Mouse (Mus musculus) left cerebral cortex, postnatal 4 days (tissue): ENCODE results near the gene Olfr1427. TPM values are rescaled to one million over a fixed set of nuclear protein-coding genes. Genes with fewer than 3 reads are reported as not detected.
A peak's percentile ranks its signal among the peaks of the same experiment; 100 is the strongest.
"Not testable (repeated sequence)": the region's sequence is repeated elsewhere in the genome, so short reads cannot be mapped to it uniquely, and the experiment has no call there.

Experiments used
- DNase-seq: peaks from one replicate; pipeline ENCODE4 v3.0.0-alpha.2; 2022
- intact Hi-C: fragments of 180-260 bp; cut with DNase I; formaldehyde crosslinking; loops from one replicate; pipeline ENCODE4 v1.15.1; 2025
- total RNA-seq, 2 experiments: library from RNA; stranded (reverse); gene quantifications; 2 replicates each; pipeline ENCODE4 v1.2.3; 2021

The Olfr1427 gene
- not detected for total RNA-seq

DNA sequence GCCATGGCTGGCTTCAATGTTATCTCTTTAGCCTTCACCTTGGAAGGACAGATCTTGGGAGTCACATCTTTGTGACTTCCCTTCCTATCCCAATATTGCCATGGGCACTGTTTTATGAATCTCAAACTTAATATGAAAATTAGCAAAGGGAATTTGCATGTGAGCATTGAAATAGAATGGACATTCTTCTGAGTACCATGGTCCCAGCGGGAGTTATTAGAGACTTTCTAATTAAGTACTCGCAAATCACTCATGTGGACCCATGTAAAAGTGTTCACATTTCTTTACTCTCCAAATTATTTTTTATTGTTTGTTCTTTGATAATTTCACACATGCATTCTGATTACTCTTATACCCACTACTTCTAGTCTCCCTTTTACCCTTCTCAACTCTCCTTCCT, at the start of gene Olfr1427:
Gene Olfr1427 (minus strand): TSS at position 101 of the 400 bp plus-strand sequence.
- intact Hi-C loops = no loop called here
- no peak for DNase-seq

DNA sequence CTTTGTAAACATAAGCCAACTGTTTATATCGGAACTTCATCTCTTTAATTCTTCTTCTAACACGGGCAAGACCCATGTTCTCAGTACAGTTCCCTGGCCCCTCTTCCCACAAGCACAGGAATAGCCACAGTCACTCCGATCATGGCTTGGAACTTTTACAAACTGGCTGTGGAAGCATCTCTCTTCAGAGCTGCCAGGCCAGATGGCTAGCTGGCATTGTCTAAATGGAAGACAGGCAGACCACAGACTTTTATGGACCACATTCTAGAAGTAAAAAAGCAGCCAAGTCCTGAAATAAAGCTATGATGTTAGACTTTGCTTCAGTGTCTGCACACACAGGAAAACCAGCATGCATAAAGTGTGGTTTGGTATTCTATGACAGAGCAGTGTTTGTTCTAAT, 42.3 kb upstream of the Olfr1427 start:
- intact Hi-C loops = no loop called here
- no peak for DNase-seq

DNA sequence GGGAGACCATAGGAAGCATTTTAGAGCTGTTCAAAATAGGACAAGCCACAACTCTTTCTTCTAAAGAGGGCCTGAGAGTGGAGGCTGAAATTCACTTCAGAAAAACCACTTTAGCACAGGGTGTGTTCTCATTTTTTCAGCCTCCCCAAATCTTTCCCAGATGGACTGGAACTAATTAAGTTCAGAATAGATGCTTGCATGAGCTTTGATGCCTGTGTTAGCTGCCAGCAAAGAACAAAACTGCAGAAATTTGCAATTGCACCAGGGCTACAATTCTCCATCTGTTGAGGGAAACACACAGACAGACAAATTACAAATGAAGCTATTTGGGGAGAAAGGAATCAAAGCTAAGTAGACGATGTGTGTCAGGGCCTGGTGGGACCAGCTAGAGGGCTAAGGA, 40.2 kb upstream of the Olfr1427 start:
- no peak for DNase-seq
- intact Hi-C loops = no loop called here

DNA sequence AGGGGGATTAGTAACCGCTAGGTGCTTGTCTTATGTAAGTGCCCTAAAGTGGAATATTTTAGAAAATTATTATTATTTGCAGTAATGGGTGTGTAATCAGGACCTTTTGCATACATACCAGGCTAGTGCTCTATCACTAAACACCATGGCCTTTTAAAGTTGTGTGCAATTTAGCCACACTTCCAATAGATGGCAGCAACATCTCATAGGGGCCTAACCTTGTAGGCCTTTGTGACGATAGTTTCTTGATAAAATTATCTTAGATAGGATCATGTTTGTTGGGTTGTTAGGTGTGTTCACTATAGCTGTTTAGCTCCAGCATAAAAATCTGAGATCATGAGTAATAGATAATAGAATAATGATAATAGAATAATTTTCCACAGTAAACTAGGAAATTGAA, 31.2 kb upstream of the Olfr1427 start:
- intact Hi-C loops = no loop called here
- peak; percentile 3 for DNase-seq

DNA sequence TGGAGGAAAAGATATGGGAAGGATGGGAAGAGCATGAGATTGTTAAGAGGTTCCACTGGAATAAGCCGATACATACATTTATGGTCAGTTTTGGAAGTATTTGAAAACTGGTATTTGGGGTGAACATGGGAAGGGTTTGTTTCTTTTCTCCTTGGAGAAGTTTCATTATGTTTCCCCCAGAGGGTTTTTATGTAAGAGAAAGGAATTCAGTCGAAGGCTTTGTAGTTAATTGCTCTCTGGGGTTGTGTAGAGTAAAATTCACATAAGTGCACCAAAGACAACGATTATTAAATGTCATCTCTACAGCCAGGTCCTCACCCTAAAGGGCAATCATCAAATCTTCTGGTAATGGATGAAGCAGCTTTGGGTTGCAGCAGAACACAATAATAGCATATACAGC, 20.0 kb upstream of the Olfr1427 start, which contains the start of gene Olfr76:
Gene Olfr76 (minus strand): TSS at position 101 of the 400 bp plus-strand sequence.
- intact Hi-C loops = no loop called here

DNA sequence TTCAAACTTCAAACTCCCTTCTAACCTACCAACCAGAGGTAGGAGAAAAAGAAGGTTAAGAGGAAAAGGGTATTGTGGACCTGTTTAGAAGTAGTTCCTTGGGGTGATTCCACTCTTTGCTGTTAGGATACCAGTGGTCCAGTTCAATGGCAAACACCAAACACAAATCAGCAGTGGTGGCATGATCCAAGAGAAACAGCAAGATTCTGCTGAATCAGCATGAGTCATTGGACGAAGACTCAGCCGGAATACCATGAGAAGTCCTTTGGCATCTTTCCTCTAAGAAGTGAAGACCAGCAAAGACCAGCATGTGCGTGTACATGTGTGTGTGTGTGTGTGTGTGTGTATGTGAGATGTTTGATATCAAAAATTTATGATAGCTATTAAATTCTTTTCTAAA, 13.3 kb upstream of the Olfr1427 start:
- intact Hi-C loops = no loop called here

More for the DNA sequence above, 20.0 kb upstream of the Olfr1427 start, which contains the start of gene Olfr76:
- DNase-seq = no peak

DNA sequence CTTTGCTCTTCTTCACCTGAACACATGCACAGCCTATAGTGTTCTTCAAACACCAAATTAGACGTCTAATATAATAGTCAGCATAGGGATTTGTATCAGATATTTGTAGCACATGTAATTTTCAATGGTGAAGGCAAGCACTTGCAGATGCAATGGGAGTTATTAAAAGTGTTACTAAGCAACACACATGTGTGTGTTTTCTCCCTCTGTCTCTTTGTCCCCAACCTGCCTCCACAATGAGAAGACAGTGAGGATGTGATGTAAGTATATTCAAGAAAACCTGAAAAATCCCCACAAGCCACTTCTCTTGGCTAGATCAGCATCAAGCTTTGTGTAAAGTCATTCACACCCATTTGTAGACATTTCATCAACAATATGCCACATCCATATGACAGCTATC, 12.7 kb upstream of the Olfr1427 start, which contains the start of gene Olfr1428:
Gene Olfr1428 (minus strand): TSS at position 101 of the 400 bp plus-strand sequence.
- no peak for DNase-seq
- intact Hi-C loops = no loop called here

More for the DNA sequence above, 13.3 kb upstream of the Olfr1427 start:
- no peak for DNase-seq

DNA sequence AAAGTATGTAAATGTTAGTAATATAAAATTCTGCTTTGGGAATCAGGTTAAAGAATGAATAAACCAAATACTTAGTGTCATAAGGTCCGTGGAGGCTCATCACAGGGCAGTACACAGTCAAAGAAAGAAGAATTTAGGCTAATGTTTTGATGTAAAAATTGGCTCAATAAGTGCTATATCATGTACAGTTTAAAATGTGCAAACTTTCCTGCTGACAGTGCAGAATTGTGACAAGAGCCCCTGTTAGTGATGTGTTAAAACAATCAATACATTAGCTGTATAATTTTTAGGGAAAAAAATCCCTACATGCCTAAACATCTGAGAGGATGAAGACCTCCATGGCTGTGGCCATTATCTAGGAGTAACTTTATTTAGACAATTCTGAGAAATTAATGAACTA, 10.7 kb upstream of the Olfr1427 start:
- intact Hi-C loops = no loop called here

DNA sequence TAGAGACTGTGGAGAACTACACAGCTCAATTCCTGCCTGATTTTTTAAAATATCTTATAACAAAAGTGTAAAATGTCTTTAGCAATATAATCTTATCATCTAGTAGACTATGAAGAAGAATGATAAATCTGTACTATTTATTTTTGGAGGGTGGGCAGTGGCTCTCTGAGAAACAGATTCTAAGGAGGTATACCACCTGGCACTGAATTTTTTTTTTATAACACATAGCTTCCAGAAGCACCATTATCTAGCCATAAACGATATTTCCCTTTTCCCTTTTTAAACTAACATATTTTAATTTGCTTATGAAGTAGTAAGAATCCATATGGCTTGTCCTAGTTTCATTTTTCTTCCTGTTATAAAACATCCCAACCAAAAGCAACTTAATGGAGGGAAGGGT, 1.4 kb upstream of the Olfr1427 start:
- intact Hi-C loops = no loop called here
- no peak for DNase-seq

More for the DNA sequence above, 10.7 kb upstream of the Olfr1427 start:
- no peak for DNase-seq

DNA sequence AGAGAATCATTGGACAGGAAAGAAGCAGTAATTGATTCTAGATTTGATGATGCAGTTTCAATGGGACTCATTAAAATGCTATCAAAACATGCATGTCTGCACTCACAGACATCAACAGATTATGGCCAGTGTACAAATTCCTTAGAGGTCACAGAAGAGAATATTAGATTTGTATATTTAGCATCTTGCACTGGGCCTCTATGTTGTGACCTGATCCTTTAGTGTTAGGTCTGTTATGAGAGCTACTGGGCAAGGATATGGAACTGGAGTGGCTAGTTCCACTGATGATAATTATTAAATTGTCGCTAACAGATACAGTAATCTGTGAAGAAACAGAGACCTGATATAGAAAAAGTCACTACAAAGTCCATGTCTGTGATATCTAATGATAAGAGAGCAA, 11.2 kb downstream of the Olfr1427 start, which contains the start of gene Olfr1426:
Gene Olfr1426 (minus strand): TSS at position 101 of the 400 bp plus-strand sequence.
- DNase-seq = no peak
- intact Hi-C loops = no loop called here

DNA sequence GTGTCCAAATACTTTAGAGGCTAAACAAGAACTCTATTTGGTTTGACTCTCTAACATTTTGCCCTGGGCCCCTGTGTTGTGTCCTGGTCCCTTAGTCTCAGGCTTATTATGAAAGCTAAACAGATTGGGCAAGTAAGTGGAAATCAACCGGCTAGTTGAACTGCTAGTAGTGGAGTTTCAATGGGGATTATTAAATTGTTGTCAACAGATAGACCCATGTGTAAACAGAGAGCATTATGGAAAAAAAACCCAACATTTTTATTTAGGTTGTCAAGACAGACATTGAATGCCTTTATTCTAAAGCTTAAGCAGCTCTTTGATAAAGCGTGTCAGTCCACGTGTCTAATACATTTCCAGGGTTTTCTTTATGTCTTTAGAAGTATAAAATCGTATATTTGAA, 25.5 kb downstream of the Olfr1427 start, which contains the start of gene Olfr1425:
Gene Olfr1425 (minus strand): TSS at position 101 of the 400 bp plus-strand sequence.
- DNase-seq, intact Hi-C loops: not testable (repeated sequence)

DNA sequence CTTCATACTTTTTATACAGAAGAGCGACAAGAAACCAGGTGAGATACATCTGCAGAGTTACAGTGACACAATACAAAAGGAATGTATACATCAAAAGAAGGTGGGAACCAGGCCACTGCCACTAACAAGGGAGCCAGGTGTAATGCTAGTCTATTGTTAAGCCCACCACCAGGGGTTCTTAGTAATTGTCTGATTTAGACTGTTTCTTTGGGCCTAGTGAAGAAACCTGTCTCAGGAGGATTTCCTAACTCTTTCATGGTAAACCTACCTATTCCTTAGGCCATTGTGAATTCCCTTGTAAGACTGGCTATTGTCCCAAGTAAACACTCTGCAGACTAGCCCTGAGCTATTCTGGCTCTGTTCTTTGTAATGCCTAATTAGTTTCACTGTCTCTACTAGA, 33.6 kb downstream of the Olfr1427 start:
- intact Hi-C loops, DNase-seq: not testable (repeated sequence)

DNA sequence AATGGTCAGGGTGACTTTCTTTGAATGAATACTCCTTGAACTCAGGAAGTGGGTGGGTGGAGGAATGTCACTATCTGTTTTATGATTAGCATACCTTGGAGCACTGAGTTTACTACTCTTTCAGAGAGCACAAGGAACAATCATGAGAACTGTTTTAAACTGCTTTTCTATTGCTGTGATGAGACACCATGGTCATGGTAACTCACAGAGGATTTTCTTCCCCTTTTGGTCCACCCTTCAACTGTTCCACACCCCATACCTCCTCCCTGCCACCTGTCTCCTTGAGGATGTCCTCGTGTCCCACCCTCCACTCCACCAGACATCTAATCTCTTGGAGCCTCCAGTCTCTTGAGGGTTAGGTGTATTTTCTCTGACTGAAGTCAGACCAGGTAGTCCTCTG, 35.3 kb downstream of the Olfr1427 start:
- intact Hi-C loops = not testable (repeated sequence)

DNA sequence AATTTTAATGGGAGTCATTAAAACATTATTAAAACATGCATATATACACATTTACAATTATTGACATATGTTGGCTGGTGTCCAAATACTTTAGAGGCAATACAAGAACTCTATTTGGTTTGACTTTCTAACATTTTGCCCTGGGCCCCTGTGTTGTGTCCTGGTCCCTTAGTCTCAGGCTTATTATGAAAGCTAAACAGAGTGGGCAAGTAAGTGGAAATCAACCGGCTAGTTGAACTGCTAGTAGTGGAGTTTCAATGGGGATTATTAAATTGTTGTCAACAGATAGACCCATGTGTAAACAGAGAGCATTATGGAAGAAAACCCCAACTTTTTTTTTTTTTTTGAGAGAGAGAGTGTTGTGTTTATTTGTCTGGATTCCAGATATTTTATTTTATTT, 40.6 kb downstream of the Olfr1427 start, which contains the start of gene Olfr1424:
Gene Olfr1424 (minus strand): TSS at position 101 of the 400 bp plus-strand sequence.
- intact Hi-C loops, DNase-seq: not testable (repeated sequence)

More for the DNA sequence above, 35.3 kb downstream of the Olfr1427 start:
- not testable (repeated sequence) for DNase-seq

Other genes starting within 250 kb of the Olfr1427 start
- gene Olfr1418, start 242.3 kb downstream of the Olfr1427 start, total RNA-seq = not detected
- not detected for gene Olfr1419, start 228.2 kb downstream of the Olfr1427 start, total RNA-seq
- not detected for gene Olfr1420, start 216.8 kb downstream of the Olfr1427 start, total RNA-seq
- 10 to 100 TPM; 25.8 to 27.1 TPM for gene Patl1, start 190.9 kb downstream of the Olfr1427 start, total RNA-seq
- 10 to 100 TPM; 52.5 to 54.4 TPM for gene Osbp, start 137.4 kb downstream of the Olfr1427 start, total RNA-seq
- not detected for gene Olfr1423, start 62.0 kb downstream of the Olfr1427 start, total RNA-seq
- not detected for gene Olfr1424, start 40.7 kb downstream of the Olfr1427 start, total RNA-seq
- gene Olfr1425, start 25.6 kb downstream of the Olfr1427 start, total RNA-seq = not detected
- gene Olfr1426, start 11.3 kb downstream of the Olfr1427 start, total RNA-seq = not detected
- gene Olfr1428, start 12.6 kb upstream of the Olfr1427 start, total RNA-seq = not detected
- not detected for gene Olfr76, start 19.9 kb upstream of the Olfr1427 start, total RNA-seq
- not detected for gene Olfr1555-ps1, start 66.8 kb upstream of the Olfr1427 start, total RNA-seq
- not detected for gene Olfr1431, start 97.3 kb upstream of the Olfr1427 start, total RNA-seq
- not detected for gene Olfr1432, start 129.3 kb upstream of the Olfr1427 start, total RNA-seq
- not detected for gene Olfr262, start 138.3 kb upstream of the Olfr1427 start, total RNA-seq
- gene Olfr235, start 157.7 kb upstream of the Olfr1427 start, total RNA-seq = under 1 TPM in 1 of 2 experiments, not detected in 1; 0.18 TPM
- not detected for gene Olfr1434, start 176.5 kb upstream of the Olfr1427 start, total RNA-seq
- not detected for gene Olfr1436, start 195.8 kb upstream of the Olfr1427 start, total RNA-seq
- not detected for gene Olfr1437, start 221.8 kb upstream of the Olfr1427 start, total RNA-seq
- gene Olfr1438-ps1, start 232.6 kb upstream of the Olfr1427 start, total RNA-seq = not detected